Mouse (Mus musculus): ENCODE measurements around the gene Gpr62. TPM values are rescaled to one million over a fixed set of nuclear protein-coding genes. Genes with fewer than 3 reads are reported as not detected.
"Not testable (repeated sequence)": the region's sequence is repeated elsewhere in the genome, so short reads cannot be mapped to it uniquely, and the experiment has no call there.

The Gpr62 gene
- polyA plus RNA-seq, 1 experiment: 0.47 TPM

GRCm38 (mm10) chr9:106501846-106502245 lies 36.1 kb upstream of the Gpr62 start:
- WGBS: 93% methylated on average over 22 of the region's 22 CpGs
- DNase-seq: no peak
- no peaks in the 10 kb centered on the region for H3K4me1 ChIP-seq (replicated peaks; ENCODE audit: control insufficient read depth, insufficient read depth, low read length)
- H3K36me3 ChIP-seq (ENCODE audit: control insufficient read depth, insufficient read depth, low read length): no peaks in the 10 kb centered on the region
- no peak for TF ChIP-seq CTCF (IDR thresholded peaks at IDR 0.05; ENCODE audit: borderline replicate concordance, control insufficient read depth, extremely low read depth, insufficient read depth, low read length, poor library complexity)
- no peak for TF ChIP-seq POLR2A (IDR thresholded peaks at IDR 0.05; ENCODE audit: control insufficient read depth, extremely low read depth, insufficient read depth, low read length, poor library complexity)
- H3K27me3 ChIP-seq (ENCODE audit: control insufficient read depth, insufficient read depth, low read length): no peaks in the 10 kb centered on the region
- H3K4me3 ChIP-seq (ENCODE audit: control insufficient read depth, insufficient read depth, low read length): no peak overlapping the region
- H3K27ac ChIP-seq (ENCODE audit: control insufficient read depth, insufficient read depth, low read length): no peak overlapping the region

- DNase-seq: no peak
- Histone ChIP-seq H3K27me3 (ENCODE audit: control insufficient read depth, insufficient read depth, low read length) (no peaks in the 10 kb centered on the region), H3K4me3 (ENCODE audit: control insufficient read depth, insufficient read depth, low read length) (no peak within 1 kb of the TSS), H3K4me1 (replicated peaks; ENCODE audit: control insufficient read depth, insufficient read depth, low read length) (no peaks in the 10 kb centered on the region), H3K27ac (ENCODE audit: control insufficient read depth, insufficient read depth, low read length) (no peak within 1 kb of the TSS), H3K36me3 (ENCODE audit: control insufficient read depth, insufficient read depth, low read length) (no peaks in the 10 kb centered on the region)
- WGBS: 95% methylated on average over 6 of the region's 6 CpGs
- no peak for TF ChIP-seq POLR2A (IDR thresholded peaks at IDR 0.05; ENCODE audit: control insufficient read depth, extremely low read depth, insufficient read depth, low read length, poor library complexity)
- no peak for TF ChIP-seq CTCF (IDR thresholded peaks at IDR 0.05; ENCODE audit: borderline replicate concordance, control insufficient read depth, extremely low read depth, insufficient read depth, low read length, poor library complexity)
These were observed 33.9 kb upstream of the Gpr62 start, which contains the start of gene Iqcf1 for GRCm38 (mm10) chr9:106499667-106500066. Gene Iqcf1, plus strand, starts transcription at chr9:106499967.

- H3K4me3 ChIP-seq (ENCODE audit: control insufficient read depth, insufficient read depth, low read length); H3K4me1 ChIP-seq (replicated peaks; ENCODE audit: control insufficient read depth, insufficient read depth, low read length); H3K36me3 ChIP-seq (ENCODE audit: control insufficient read depth, insufficient read depth, low read length); DNase-seq; H3K27ac ChIP-seq (ENCODE audit: control insufficient read depth, insufficient read depth, low read length); H3K27me3 ChIP-seq (ENCODE audit: control insufficient read depth, insufficient read depth, low read length): not testable (repeated sequence)
- WGBS: 94% methylated on average over 6 of the region's 6 CpGs
These were observed 21.9 kb upstream of the Gpr62 start for GRCm38 (mm10) chr9:106487602-106488001.

- WGBS: 97% methylated on average over 10 of the region's 10 CpGs
- no peak for TF ChIP-seq CTCF (IDR thresholded peaks at IDR 0.05; ENCODE audit: borderline replicate concordance, control insufficient read depth, extremely low read depth, insufficient read depth, low read length, poor library complexity)
- no peak for TF ChIP-seq POLR2A (IDR thresholded peaks at IDR 0.05; ENCODE audit: control insufficient read depth, extremely low read depth, insufficient read depth, low read length, poor library complexity)
- DNase-seq: no peak
- no peaks in the 10 kb centered on the region for H3K36me3 ChIP-seq (ENCODE audit: control insufficient read depth, insufficient read depth, low read length)
- H3K4me1 ChIP-seq (replicated peaks; ENCODE audit: control insufficient read depth, insufficient read depth, low read length): no peaks in the 10 kb centered on the region
- H3K4me3 ChIP-seq (ENCODE audit: control insufficient read depth, insufficient read depth, low read length): no peak overlapping the region
- no peak overlapping the region for H3K27ac ChIP-seq (ENCODE audit: control insufficient read depth, insufficient read depth, low read length)
- no peaks in the 10 kb centered on the region for H3K27me3 ChIP-seq (ENCODE audit: control insufficient read depth, insufficient read depth, low read length)
These were observed 19.3 kb upstream of the Gpr62 start for GRCm38 (mm10) chr9:106485076-106485475.

GRCm38 (mm10) chr9:106483606-106484005 lies 17.9 kb upstream of the Gpr62 start:
- WGBS: 96% methylated on average over 17 of the region's 17 CpGs
- no peak for DNase-seq

GRCm38 (mm10) chr9:106483136-106483535 lies 17.4 kb upstream of the Gpr62 start:
- H3K27me3 ChIP-seq (ENCODE audit: control insufficient read depth, insufficient read depth, low read length): no peaks in the 10 kb centered on the region
- 95% methylated on average over 10 of the region's 10 CpGs for WGBS
- DNase-seq: no peak
- TF ChIP-seq POLR2A (IDR thresholded peaks at IDR 0.05; ENCODE audit: control insufficient read depth, extremely low read depth, insufficient read depth, low read length, poor library complexity): no peak
- TF ChIP-seq CTCF (IDR thresholded peaks at IDR 0.05; ENCODE audit: borderline replicate concordance, control insufficient read depth, extremely low read depth, insufficient read depth, low read length, poor library complexity): no peak
- H3K27ac ChIP-seq (ENCODE audit: control insufficient read depth, insufficient read depth, low read length): no peak overlapping the region
- peaks cover 2% of the 10 kb centered on the region for H3K4me1 ChIP-seq (replicated peaks; ENCODE audit: control insufficient read depth, insufficient read depth, low read length)
- H3K4me3 ChIP-seq (ENCODE audit: control insufficient read depth, insufficient read depth, low read length): no peak overlapping the region
- no peaks in the 10 kb centered on the region for H3K36me3 ChIP-seq (ENCODE audit: control insufficient read depth, insufficient read depth, low read length)

More at GRCm38 (mm10) chr9:106483606-106484005, 17.9 kb upstream of the Gpr62 start:
- H3K36me3 ChIP-seq (ENCODE audit: control insufficient read depth, insufficient read depth, low read length): no peaks in the 10 kb centered on the region
- no peaks in the 10 kb centered on the region for H3K4me1 ChIP-seq (replicated peaks; ENCODE audit: control insufficient read depth, insufficient read depth, low read length)
- H3K27me3 ChIP-seq (ENCODE audit: control insufficient read depth, insufficient read depth, low read length): no peaks in the 10 kb centered on the region
- TF ChIP-seq CTCF (IDR thresholded peaks at IDR 0.05; ENCODE audit: borderline replicate concordance, control insufficient read depth, extremely low read depth, insufficient read depth, low read length, poor library complexity): no peak
- no peak for TF ChIP-seq POLR2A (IDR thresholded peaks at IDR 0.05; ENCODE audit: control insufficient read depth, extremely low read depth, insufficient read depth, low read length, poor library complexity)
- H3K4me3 ChIP-seq (ENCODE audit: control insufficient read depth, insufficient read depth, low read length): no peak overlapping the region
- no peak overlapping the region for H3K27ac ChIP-seq (ENCODE audit: control insufficient read depth, insufficient read depth, low read length)

GRCm38 (mm10) chr9:106482578-106483115 lies 16.9 kb upstream of the Gpr62 start:
- no peak overlapping the region for H3K4me3 ChIP-seq (ENCODE audit: control insufficient read depth, insufficient read depth, low read length)
- no peaks in the 10 kb centered on the region for H3K36me3 ChIP-seq (ENCODE audit: control insufficient read depth, insufficient read depth, low read length)
- no peaks in the 10 kb centered on the region for H3K27me3 ChIP-seq (ENCODE audit: control insufficient read depth, insufficient read depth, low read length)
- H3K27ac ChIP-seq (ENCODE audit: control insufficient read depth, insufficient read depth, low read length): no peak overlapping the region
- 93% methylated on average over 17 of the region's 17 CpGs for WGBS
- TF ChIP-seq POLR2A (IDR thresholded peaks at IDR 0.05; ENCODE audit: control insufficient read depth, extremely low read depth, insufficient read depth, low read length, poor library complexity) (no peak), CTCF (IDR thresholded peaks at IDR 0.05; ENCODE audit: borderline replicate concordance, control insufficient read depth, extremely low read depth, insufficient read depth, low read length, poor library complexity) (no peak)
- peaks cover 7% of the 10 kb centered on the region for H3K4me1 ChIP-seq (replicated peaks; ENCODE audit: control insufficient read depth, insufficient read depth, low read length)
- no peak for DNase-seq

Measured in thymus, adult 2 months (tissue).